Mouse (Mus musculus) brain, embryonic 14.5 days (tissue): ENCODE results near the gene Olfr430.

Experiments used
- CTCF ChIP-seq: fragments of 200-500 bp; IDR thresholded peaks from 2 replicates; pipeline ENCODE4 v1.5.1; 2012; ENCODE audit warnings: inconsistent platforms, mild to moderate bottlenecking, moderate library complexity, borderline replicate concordance; ENCODE audit not compliant: insufficient read depth, insufficient read length; ENCODE audit errors: extremely low read depth
- POLR2A ChIP-seq: fragments of 200-500 bp; IDR thresholded peaks from 2 replicates; pipeline ENCODE4 v1.6.1; 2012; ENCODE audit warnings: mild to moderate bottlenecking, inconsistent platforms, borderline replicate concordance; ENCODE audit not compliant: poor library complexity, insufficient read depth, insufficient read length, severe bottlenecking; ENCODE audit errors: extremely low read depth

GRCm38 (mm10) chr1:174035841-174036240 is 30.6 kb upstream of the Olfr430 start:
- TF ChIP-seq CTCF: no peak
- no peak for TF ChIP-seq POLR2A
